Mouse (Mus musculus): ENCODE data around the gene Celsr1.

DNA sequence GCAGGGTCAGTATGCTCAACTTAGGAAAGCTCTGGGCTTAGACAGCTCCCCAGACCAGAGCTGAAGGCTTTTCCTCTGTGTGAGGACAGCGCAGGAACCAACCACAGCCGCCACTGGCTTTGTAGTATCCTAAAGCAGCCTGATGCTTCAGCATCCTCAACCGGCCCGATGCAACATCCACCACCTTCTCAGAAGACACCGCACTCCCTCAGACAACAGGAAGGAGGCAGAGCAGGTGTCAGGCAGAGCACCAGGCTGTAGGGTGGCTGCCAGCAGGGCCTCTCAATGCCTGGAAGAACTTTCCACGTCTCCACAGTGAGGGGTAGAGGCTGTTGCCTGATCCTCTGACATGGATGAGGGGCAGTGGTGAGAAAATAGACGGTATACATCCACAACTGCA is 50.4 kb downstream of the Celsr1 start:
- TF ChIP-seq CTCF (IDR thresholded peaks at IDR 0.05; ENCODE audit: extremely low read depth, insufficient read length, insufficient replicate concordance, low read depth, low read length) (no peak), POLR2A (IDR thresholded peaks at IDR 0.05; ENCODE audit: low read depth, low read length) (no peak)
